Mouse (Mus musculus): Measurements from ENCODE around the gene Cldn19. TPM values are rescaled to one million over a fixed set of nuclear protein-coding genes. Genes with fewer than 3 reads are reported as not detected.

Gene Cldn19
- polyA plus RNA-seq, 1 experiment from 2014 or later, result not detected

DNA sequence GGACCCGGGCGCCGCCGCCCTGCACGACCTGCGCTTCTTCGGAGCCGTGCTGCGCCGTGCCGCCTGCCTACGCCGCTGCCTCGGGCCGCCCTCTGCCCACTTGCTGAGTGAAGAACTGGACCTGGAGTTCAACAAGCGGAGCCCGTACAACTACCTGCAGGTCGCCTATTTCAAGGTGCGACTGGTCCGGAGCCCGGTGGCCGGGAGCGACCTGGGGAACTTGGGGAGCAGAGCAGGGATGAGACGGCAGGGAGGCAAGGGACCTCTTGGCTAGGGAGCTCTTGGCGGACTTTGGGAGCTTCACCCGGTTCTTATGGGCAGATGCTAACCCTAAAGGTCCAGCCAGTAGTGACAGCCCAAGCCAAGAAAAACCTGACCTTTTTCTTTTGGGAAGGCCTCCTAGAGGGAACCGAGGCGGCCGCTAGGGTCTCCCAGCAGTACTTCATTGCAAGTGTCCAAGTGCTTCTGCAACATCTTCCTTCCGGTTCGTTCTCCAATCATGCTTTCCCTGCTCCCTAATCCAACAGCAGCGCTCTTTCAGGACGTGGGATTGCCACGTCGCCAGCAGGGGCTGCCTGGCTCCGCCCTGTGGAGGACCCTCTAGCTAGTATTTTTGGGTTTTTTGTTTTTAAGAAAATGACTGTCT is 21.8 kb upstream of the Cldn19 start:
- under 1% methylated on average over 36 of the region's 36 CpGs for WGBS
- H3K27ac ChIP-seq (ENCODE audit: low read depth, low read length), result 0 out of 2 replicates have a peak overlapping the region, but pooled peaks have one; percentile 19
- DNase-seq (ENCODE audit: low spot score), result peak; percentile 70

DNA sequence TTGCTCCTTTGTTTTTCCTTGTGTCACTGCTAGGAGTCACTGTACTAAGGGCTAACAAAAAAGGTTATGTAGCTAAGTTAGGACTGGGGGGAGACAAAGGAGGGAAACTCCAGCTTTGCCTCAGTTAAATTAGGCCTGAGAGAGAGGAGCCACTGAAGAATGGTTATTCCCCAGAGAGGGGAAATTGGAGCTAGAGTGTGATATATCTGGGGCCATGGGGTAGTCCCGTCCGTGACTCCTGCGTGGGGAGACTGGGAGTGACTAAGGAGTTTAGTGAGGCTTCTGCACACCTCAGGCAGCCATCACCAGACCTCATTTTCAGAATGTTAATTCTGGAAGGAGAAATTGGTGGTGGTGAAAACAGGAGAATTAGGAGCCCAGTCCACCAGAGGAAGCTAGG is 20.9 kb upstream of the Cldn19 start:
- 73% methylated on average over 3 of the region's 3 CpGs for WGBS
- peak overlapping the region; percentile 84 for H3K4me3 ChIP-seq (ENCODE audit: low read depth, low read length)

More for the DNA sequence above, 21.8 kb upstream of the Cldn19 start:
- Histone ChIP-seq H3K4me3 (ENCODE audit: low read depth, low read length) (peak overlapping the region; percentile 84), H3K4me2 (peak overlapping the region; percentile 94), H3K27me3 (replicated peaks; ENCODE audit: control insufficient read depth, insufficient read depth, low read length) (no peaks in the 10 kb centered on the region), H3K9ac (ENCODE audit: low read depth, low read length) (peak overlapping the region; percentile 81), H3K9me3 (ENCODE audit: control insufficient read depth, low read length) (no peaks in the 10 kb centered on the region), H3K36me3 (ENCODE audit: control insufficient read depth, insufficient read depth, low read length) (0 out of 2 replicates have a peak, but pooled peaks cover 2% of the 10 kb centered on the region), H3K4me1 (replicated peaks; ENCODE audit: control insufficient read depth, insufficient read depth, low read length) (peaks cover 4% of the 10 kb centered on the region; the same call in 1 of the 2 replicates)
- ATAC-seq (replicated peaks; ENCODE audit: low FRiP score), result peak; percentile 56

DNA sequence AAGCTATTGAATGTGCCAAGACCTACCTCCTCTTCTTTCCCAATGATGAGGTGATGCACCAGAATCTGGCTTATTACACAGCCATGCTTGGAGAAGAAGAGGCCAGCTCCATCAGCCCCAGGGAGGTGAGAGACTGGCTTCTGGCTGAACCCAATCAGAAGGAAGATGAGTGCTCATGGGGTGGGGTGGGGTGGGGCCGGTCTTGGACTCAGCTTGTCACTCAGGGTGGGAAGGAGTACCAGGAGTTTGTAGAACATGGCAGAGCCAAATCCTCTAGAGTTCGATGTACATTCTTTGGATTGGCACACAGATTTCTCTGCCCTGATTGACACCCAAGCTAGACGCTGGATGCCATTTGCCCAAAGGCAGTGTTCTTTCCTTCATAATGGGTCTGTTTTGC is 16.6 kb upstream of the Cldn19 start:
- Histone ChIP-seq H3K27ac (ENCODE audit: low read depth, low read length) (no peak overlapping the region), H3K27me3 (replicated peaks; ENCODE audit: control insufficient read depth, insufficient read depth, low read length) (no peaks in the 10 kb centered on the region), H3K9me3 (ENCODE audit: control insufficient read depth, low read length) (no peaks in the 10 kb centered on the region), H3K4me1 (replicated peaks; ENCODE audit: control insufficient read depth, insufficient read depth, low read length) (peaks cover 4% of the 10 kb centered on the region; the same call in 1 of the 2 replicates), H3K4me3 (ENCODE audit: low read depth, low read length) (no peak overlapping the region), H3K9ac (ENCODE audit: low read depth, low read length) (no peak overlapping the region), H3K4me2 (peak overlapping the region; percentile 43; the same call in 1 of the 2 replicates), H3K36me3 (ENCODE audit: control insufficient read depth, insufficient read depth, low read length) (peaks cover 10% of the 10 kb centered on the region)
- WGBS, result 78% methylated on average over 3 of the region's 3 CpGs
- ATAC-seq (replicated peaks; ENCODE audit: low FRiP score) (peak; percentile 38; the same call in 1 of the 2 replicates), DNase-seq (ENCODE audit: low spot score) (no peak)

More for the DNA sequence above, 20.9 kb upstream of the Cldn19 start:
- H3K27me3 ChIP-seq (replicated peaks; ENCODE audit: control insufficient read depth, insufficient read depth, low read length), result no peaks in the 10 kb centered on the region
- H3K9ac ChIP-seq (ENCODE audit: low read depth, low read length), result no peak overlapping the region
- ATAC-seq (replicated peaks; ENCODE audit: low FRiP score) (no peak), DNase-seq (ENCODE audit: low spot score) (no peak)
- peaks cover 4% of the 10 kb centered on the region; the same call in 1 of the 2 replicates for H3K4me1 ChIP-seq (replicated peaks; ENCODE audit: control insufficient read depth, insufficient read depth, low read length)
- 0 out of 2 replicates have a peak, but pooled peaks cover 2% of the 10 kb centered on the region for H3K36me3 ChIP-seq (ENCODE audit: control insufficient read depth, insufficient read depth, low read length)
- H3K27ac ChIP-seq (ENCODE audit: low read depth, low read length), result no peak overlapping the region
- no peaks in the 10 kb centered on the region for H3K9me3 ChIP-seq (ENCODE audit: control insufficient read depth, low read length)
- peak overlapping the region; percentile 94 for H3K4me2 ChIP-seq

DNA sequence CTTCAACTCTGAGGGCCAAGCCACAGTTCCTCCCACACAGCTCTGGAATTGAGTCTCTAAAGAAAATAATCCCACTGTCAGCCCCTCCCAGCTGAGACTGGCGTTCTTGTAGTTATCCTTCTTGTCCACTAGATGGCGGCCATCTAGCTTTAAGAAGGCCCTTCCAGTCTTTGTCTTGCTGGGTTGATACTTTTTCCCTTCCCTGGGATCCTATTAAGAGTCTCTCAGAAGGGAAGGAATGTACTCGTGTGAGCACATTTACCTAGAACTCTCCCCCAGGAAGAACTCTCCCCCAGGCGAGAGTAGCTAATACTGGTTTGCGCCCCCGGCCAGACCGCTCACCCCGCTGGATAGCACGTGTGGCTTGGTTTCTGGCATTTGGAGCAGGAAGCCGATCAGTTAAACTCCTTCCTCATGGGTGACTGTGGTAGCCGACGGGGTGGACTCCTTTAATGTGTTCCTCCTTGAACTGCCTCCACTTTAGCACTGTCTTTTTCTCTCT is 16.0 kb upstream of the Cldn19 start:
- DNase-seq (ENCODE audit: low spot score), result peak; percentile 53
- H3K27ac ChIP-seq (ENCODE audit: low read depth, low read length), result no peak overlapping the region
- no peaks in the 10 kb centered on the region for H3K9me3 ChIP-seq (ENCODE audit: control insufficient read depth, low read length)
- 31% methylated on average over 12 of the region's 12 CpGs for WGBS
- H3K9ac ChIP-seq (ENCODE audit: low read depth, low read length), result peak overlapping the region; percentile 27
- no peak overlapping the region for H3K4me3 ChIP-seq (ENCODE audit: low read depth, low read length)
- H3K4me1 ChIP-seq (replicated peaks; ENCODE audit: control insufficient read depth, insufficient read depth, low read length), result 0 out of 2 replicates have a peak, but pooled peaks cover 4% of the 10 kb centered on the region
- no peaks in the 10 kb centered on the region for H3K27me3 ChIP-seq (replicated peaks; ENCODE audit: control insufficient read depth, insufficient read depth, low read length)
- H3K4me2 ChIP-seq, result peak overlapping the region; percentile 43
- H3K36me3 ChIP-seq (ENCODE audit: control insufficient read depth, insufficient read depth, low read length), result peaks cover 10% of the 10 kb centered on the region
- ATAC-seq (replicated peaks; ENCODE audit: low FRiP score), result peak; percentile 69

DNA sequence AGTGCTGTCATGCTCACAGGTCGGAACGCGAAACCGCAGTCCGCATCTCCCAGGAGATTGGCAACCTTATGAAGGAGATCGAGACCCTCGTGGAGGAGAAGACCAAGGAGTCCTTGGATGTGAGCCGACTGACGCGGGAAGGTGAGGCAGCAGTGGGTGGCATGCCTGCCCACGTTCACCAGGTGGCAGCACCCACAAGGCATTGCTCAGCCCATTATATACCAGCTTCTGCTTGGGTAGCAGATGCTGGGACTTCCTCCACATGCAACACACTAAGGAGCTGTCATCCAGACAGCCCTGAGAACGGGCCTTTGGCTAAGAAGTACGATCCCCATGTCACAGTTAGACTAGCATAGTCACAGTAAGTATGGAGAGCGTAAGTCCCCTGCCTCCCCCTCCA is 13.6 kb upstream of the Cldn19 start:
- Histone ChIP-seq H3K27me3 (replicated peaks; ENCODE audit: control insufficient read depth, insufficient read depth, low read length) (no peaks in the 10 kb centered on the region), H3K4me2 (no peak overlapping the region), H3K9me3 (ENCODE audit: control insufficient read depth, low read length) (no peaks in the 10 kb centered on the region), H3K4me3 (ENCODE audit: low read depth, low read length) (no peak overlapping the region), H3K9ac (ENCODE audit: low read depth, low read length) (no peak overlapping the region), H3K36me3 (ENCODE audit: control insufficient read depth, insufficient read depth, low read length) (peaks cover 8% of the 10 kb centered on the region), H3K27ac (ENCODE audit: low read depth, low read length) (no peak overlapping the region), H3K4me1 (replicated peaks; ENCODE audit: control insufficient read depth, insufficient read depth, low read length) (0 out of 2 replicates have a peak, but pooled peaks cover 4% of the 10 kb centered on the region)
- WGBS, result 85% methylated on average over 14 of the region's 14 CpGs
- DNase-seq (ENCODE audit: low spot score) (no peak), ATAC-seq (replicated peaks; ENCODE audit: low FRiP score) (no peak)

DNA sequence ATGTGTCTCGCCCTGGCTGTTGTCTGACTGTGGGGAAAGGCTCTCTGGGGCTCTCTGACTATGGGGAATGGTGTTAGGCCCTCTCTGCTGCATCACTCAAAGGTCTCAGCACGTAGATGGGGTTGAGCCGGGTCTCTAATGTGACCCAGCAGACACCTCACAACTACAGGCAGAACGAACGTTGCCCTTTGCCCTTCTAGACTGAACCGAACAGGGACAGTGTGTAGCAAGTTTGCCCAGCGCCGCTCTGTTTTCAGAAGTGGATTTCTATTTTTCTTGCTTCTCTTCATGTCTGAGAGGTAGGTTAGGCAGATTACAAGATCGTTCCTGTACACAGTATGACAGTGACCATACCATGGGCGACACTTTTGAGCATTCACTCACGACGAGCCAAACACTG is 12.6 kb upstream of the Cldn19 start:
- peaks cover 8% of the 10 kb centered on the region for H3K36me3 ChIP-seq (ENCODE audit: control insufficient read depth, insufficient read depth, low read length)

DNA sequence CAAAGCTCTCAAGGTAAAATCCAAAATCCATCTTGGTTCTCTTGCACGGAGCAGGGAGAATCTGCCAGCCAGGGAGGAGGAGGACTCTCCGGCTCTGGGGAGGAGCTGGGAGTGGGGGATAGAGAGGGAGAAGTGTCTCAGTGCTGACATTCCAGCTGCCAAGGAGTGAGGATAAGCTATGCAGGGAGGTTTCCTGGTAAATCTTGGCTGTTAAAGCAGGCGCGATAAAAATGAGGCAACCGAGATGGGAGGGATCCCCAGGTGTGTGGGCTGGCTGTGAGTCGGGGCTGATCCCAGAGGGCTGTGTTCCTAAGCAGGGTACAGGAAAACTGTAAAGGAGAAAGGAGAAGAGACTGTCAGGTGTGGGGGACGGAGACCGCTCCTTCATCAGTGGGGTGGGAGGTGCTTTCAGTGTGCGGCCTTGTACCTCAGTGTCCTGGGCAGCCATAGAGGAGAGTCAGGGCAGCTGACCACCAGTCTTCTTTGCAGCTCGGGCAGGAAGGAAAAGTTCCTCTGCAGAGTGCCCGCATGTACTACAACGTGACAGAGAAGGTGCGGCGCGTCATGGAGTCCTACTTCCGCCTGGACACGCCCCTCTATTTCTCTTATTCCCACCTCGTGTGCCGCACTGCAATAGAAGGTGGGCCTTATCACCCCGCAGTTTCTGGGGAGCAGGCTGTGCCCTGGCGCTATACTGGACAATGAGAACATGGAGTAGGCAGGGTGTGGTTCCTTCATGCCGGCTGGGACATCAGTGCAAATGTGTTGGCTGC is 10.6 kb upstream of the Cldn19 start:
- WGBS, result 79% methylated on average over 22 of the region's 22 CpGs
- no peak overlapping the region for H3K27ac ChIP-seq (ENCODE audit: low read depth, low read length)

More for the DNA sequence above, 12.6 kb upstream of the Cldn19 start:
- WGBS, result 90% methylated on average over 12 of the region's 12 CpGs
- Histone ChIP-seq H3K9me3 (ENCODE audit: control insufficient read depth, low read length) (no peaks in the 10 kb centered on the region), H3K9ac (ENCODE audit: low read depth, low read length) (no peak overlapping the region), H3K27me3 (replicated peaks; ENCODE audit: control insufficient read depth, insufficient read depth, low read length) (no peaks in the 10 kb centered on the region), H3K4me1 (replicated peaks; ENCODE audit: control insufficient read depth, insufficient read depth, low read length) (0 out of 2 replicates have a peak, but pooled peaks cover 4% of the 10 kb centered on the region), H3K27ac (ENCODE audit: low read depth, low read length) (no peak overlapping the region), H3K4me2 (no peak overlapping the region), H3K4me3 (ENCODE audit: low read depth, low read length) (no peak overlapping the region)
- ATAC-seq (replicated peaks; ENCODE audit: low FRiP score) (no peak), DNase-seq (ENCODE audit: low spot score) (no peak)

DNA sequence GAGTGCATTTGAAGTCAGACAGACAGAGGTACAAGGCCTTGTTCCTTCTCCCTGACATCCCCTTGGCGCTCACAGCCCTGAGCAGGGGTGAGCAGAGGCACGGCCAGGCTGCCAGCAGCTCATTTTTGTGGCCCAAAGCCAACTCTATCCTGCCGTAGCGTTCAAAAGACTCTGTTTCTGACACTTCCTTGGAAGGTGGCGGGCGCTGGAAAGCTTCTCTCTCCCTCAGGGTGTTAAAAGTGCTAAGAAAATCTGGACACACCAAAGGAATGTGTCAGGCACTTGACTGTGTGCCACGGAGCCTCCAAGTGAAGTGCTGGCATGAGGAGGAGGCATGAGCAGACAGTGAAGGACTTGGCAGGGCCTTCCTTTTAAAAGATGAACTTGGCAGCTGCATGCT is 9.7 kb upstream of the Cldn19 start:
- WGBS, result 86% methylated on average over 7 of the region's 7 CpGs
- no peak overlapping the region for H3K4me3 ChIP-seq (ENCODE audit: low read depth, low read length)

More for the DNA sequence above, 10.6 kb upstream of the Cldn19 start:
- Histone ChIP-seq H3K27me3 (replicated peaks; ENCODE audit: control insufficient read depth, insufficient read depth, low read length) (no peaks in the 10 kb centered on the region), H3K4me3 (ENCODE audit: low read depth, low read length) (no peak overlapping the region), H3K36me3 (ENCODE audit: control insufficient read depth, insufficient read depth, low read length) (peaks cover 8% of the 10 kb centered on the region), H3K4me2 (no peak overlapping the region), H3K4me1 (replicated peaks; ENCODE audit: control insufficient read depth, insufficient read depth, low read length) (0 out of 2 replicates have a peak, but pooled peaks cover 2% of the 10 kb centered on the region), H3K9ac (ENCODE audit: low read depth, low read length) (no peak overlapping the region), H3K9me3 (ENCODE audit: control insufficient read depth, low read length) (no peaks in the 10 kb centered on the region)
- ATAC-seq (replicated peaks; ENCODE audit: low FRiP score) (no peak), DNase-seq (ENCODE audit: low spot score) (no peak)

More for the DNA sequence above, 9.7 kb upstream of the Cldn19 start:
- ATAC-seq (replicated peaks; ENCODE audit: low FRiP score) (no peak), DNase-seq (ENCODE audit: low spot score) (no peak)
- Histone ChIP-seq H3K27ac (ENCODE audit: low read depth, low read length) (no peak overlapping the region), H3K27me3 (replicated peaks; ENCODE audit: control insufficient read depth, insufficient read depth, low read length) (no peaks in the 10 kb centered on the region), H3K4me2 (no peak overlapping the region), H3K36me3 (ENCODE audit: control insufficient read depth, insufficient read depth, low read length) (peaks cover 8% of the 10 kb centered on the region), H3K9ac (ENCODE audit: low read depth, low read length) (no peak overlapping the region), H3K9me3 (ENCODE audit: control insufficient read depth, low read length) (no peaks in the 10 kb centered on the region), H3K4me1 (replicated peaks; ENCODE audit: control insufficient read depth, insufficient read depth, low read length) (no peaks in the 10 kb centered on the region)
